Mouse (Mus musculus) G1E (cell line): ENCODE measurements around the gene Noxo1. TPM values are rescaled to one million over a fixed set of nuclear protein-coding genes. Genes with fewer than 3 reads are reported as not detected.

ENCODE experiments used
- ATAC-seq: 2 replicates; pipeline ENCODE4 v1.8.0; 2016; ENCODE audit warnings: mild to moderate bottlenecking; ENCODE audit not compliant: insufficient number of reproducible peaks, poor library complexity, low FRiP score, severe bottlenecking; ENCODE audit errors: extremely low read depth
- DNase-seq: peaks from one replicate; pipeline ENCODE4 v3.0.0; 2012; ENCODE audit warnings: low spot score
- H3K27me3 ChIP-seq: 2 replicates; pipeline ENCODE4 v1.6.1; 2012; ENCODE audit warnings: mild to moderate bottlenecking, low read length, inconsistent platforms; ENCODE audit not compliant: insufficient read depth
- H3K36me3 ChIP-seq: replicated peaks from 2 replicates; pipeline ENCODE3; 2012; ENCODE audit warnings: mild to moderate bottlenecking, inconsistent platforms
- H3K4me1 ChIP-seq: 2 replicates; pipeline ENCODE4 v1.6.1; 2012; ENCODE audit warnings: low read depth, low read length, inconsistent platforms, mixed read lengths; ENCODE audit not compliant: insufficient read depth
- H3K4me3 ChIP-seq: 2 replicates; pipeline ENCODE4 v1.5.1; 2012; ENCODE audit warnings: low read depth, mild to moderate bottlenecking, inconsistent platforms, low read length, moderate library complexity, mixed read lengths
- H3K9me3 ChIP-seq: replicated peaks from 2 replicates; pipeline ENCODE4 v1.6.1; 2012; ENCODE audit warnings: inconsistent platforms
- CTCF ChIP-seq: IDR thresholded peaks from 2 replicates; pipeline ENCODE4 v1.5.1; 2012; ENCODE audit warnings: low read depth, low read length, inconsistent platforms, mixed read lengths
- GATA1 ChIP-seq: IDR thresholded peaks from 2 replicates; pipeline ENCODE4 v1.6.1; 2012; ENCODE audit warnings: borderline replicate concordance, low read length, inconsistent platforms, mixed read lengths
- GATA2 ChIP-seq: IDR thresholded peaks from 2 replicates; pipeline ENCODE4 v1.6.1; 2012; ENCODE audit warnings: low read depth, low read length, inconsistent platforms, borderline replicate concordance
- POLR2AphosphoS5 ChIP-seq: IDR thresholded peaks from 2 replicates; pipeline ENCODE4 v1.6.1; 2012; ENCODE audit warnings: low read depth, low read length, inconsistent platforms; ENCODE audit not compliant: insufficient replicate concordance
- TAL1 ChIP-seq: conservative IDR thresholded peaks from 2 replicates; pipeline ENCODE4 v1.6.1; 2012; ENCODE audit warnings: low read depth, low read length, inconsistent platforms, mixed read lengths
- polyA plus RNA-seq: library from polyadenylated mRNA; stranded (reverse); fragments of >175 nt; gene quantifications from 2 replicates; pipeline ENCODE4 v1.2.3, GENCODE M21; 2012
- total RNA-seq, 2 experiments: library from RNA; stranded (forward) in 1 of 2; stranded (reverse) in 1 of 2; fragments of 200-1000 nt in 1 of 2; fragments of >200 nt in 1 of 2; fragmentation: Nextera tagmentation in 1 of 2; gene quantifications; 2 replicates each; pipeline ENCODE4 v1.2.3; 2014 to 2017

Gene Noxo1
- total and polyA plus RNA-seq, 3 experiments: 0.87 to 1.0 TPM; not detected in 1

- H3K4me1 ChIP-seq: peaks cover 7% of the 10 kb centered on the region
- no peak overlapping the region for H3K4me3 ChIP-seq
- no peak for ATAC-seq
- no peak for DNase-seq
- H3K9me3 ChIP-seq: no peaks in the 10 kb centered on the region
- peaks cover 25% of the 10 kb centered on the region for H3K27me3 ChIP-seq
- H3K36me3 ChIP-seq: peaks cover 41% of the 10 kb centered on the region
- no peak for TF ChIP-seq TAL1
- TF ChIP-seq GATA2: no peak
- TF ChIP-seq CTCF: no peak
- no peak for TF ChIP-seq GATA1
- TF ChIP-seq POLR2AphosphoS5: no peak
Measured at GRCm38 (mm10) chr17:24743896-24744295, 47.9 kb downstream of the Noxo1 start.

GRCm38 (mm10) chr17:24744381-24744780 is 48.3 kb downstream of the Noxo1 start:
- DNase-seq (no peak), ATAC-seq (no peak)
- Histone ChIP-seq H3K9me3 (no peaks in the 10 kb centered on the region), H3K4me1 (peaks cover 4% of the 10 kb centered on the region), H3K27me3 (peaks cover 25% of the 10 kb centered on the region), H3K4me3 (no peak overlapping the region), H3K36me3 (peaks cover 37% of the 10 kb centered on the region)
- TF ChIP-seq GATA2 (no peak), GATA1 (no peak), POLR2AphosphoS5 (no peak), CTCF (no peak), TAL1 (no peak)

GRCm38 (mm10) chr17:24745526-24746497 is 49.8 kb downstream of the Noxo1 start:
- TF ChIP-seq CTCF: peak; percentile 80
- TF ChIP-seq GATA1: no peak
- peaks cover 24% of the 10 kb centered on the region for H3K36me3 ChIP-seq

GRCm38 (mm10) chr17:24746986-24747385 is 51.0 kb downstream of the Noxo1 start:
- ATAC-seq (no peak), DNase-seq (no peak)
- no peak for TF ChIP-seq GATA1
- peaks cover 12% of the 10 kb centered on the region for H3K36me3 ChIP-seq
- H3K4me3 ChIP-seq: no peak overlapping the region
- no peaks in the 10 kb centered on the region for H3K9me3 ChIP-seq
- H3K4me1 ChIP-seq: peaks cover 3% of the 10 kb centered on the region
- H3K27me3 ChIP-seq: peaks cover 45% of the 10 kb centered on the region

More at GRCm38 (mm10) chr17:24745526-24746497, 49.8 kb downstream of the Noxo1 start:
- no peaks in the 10 kb centered on the region for H3K9me3 ChIP-seq
- DNase-seq (peak; percentile 72), ATAC-seq (no peak)
- peaks cover 34% of the 10 kb centered on the region for H3K27me3 ChIP-seq
- H3K4me3 ChIP-seq: no peak overlapping the region
- H3K4me1 ChIP-seq: peaks cover 3% of the 10 kb centered on the region

Other genes starting within 250 kb of the Noxo1 start
Only the 20 nearest of the 32 such genes appear.
- 62.8 and 70.6 TPM in 2 replicates for gene Traf7, start 168.3 kb upstream of the Noxo1 start, total RNA-seq (2014; fragmentation: Nextera tagmentation)
- gene Traf7, start 168.3 kb upstream of the Noxo1 start, total RNA-seq (2017): 81.7 and 103 TPM in 2 replicates
- 153 and 198 TPM in 2 replicates for gene Traf7, start 168.3 kb upstream of the Noxo1 start, polyA plus RNA-seq
- 0.83 TPM in 1 of 2 replicates, not detected in the other for gene Rab26, start 162.0 kb upstream of the Noxo1 start, total RNA-seq (2014; fragmentation: Nextera tagmentation)
- 0.35 and 0.49 TPM in 2 replicates for gene Rab26, start 162.0 kb upstream of the Noxo1 start, total RNA-seq (2017)
- 0.24 and 0.26 TPM in 2 replicates for gene Rab26, start 162.0 kb upstream of the Noxo1 start, polyA plus RNA-seq
- gene Pkd1, start 146.4 kb upstream of the Noxo1 start, total RNA-seq (2014; fragmentation: Nextera tagmentation): 14.4 and 28.0 TPM in 2 replicates
- 5.0 and 10.3 TPM in 2 replicates for gene Pkd1, start 146.4 kb upstream of the Noxo1 start, total RNA-seq (2017)
- 4.1 and 5.8 TPM in 2 replicates for gene Pkd1, start 146.4 kb upstream of the Noxo1 start, polyA plus RNA-seq
- 114 and 146 TPM in 2 replicates for gene Tsc2, start 63.6 kb upstream of the Noxo1 start, total RNA-seq (2014; fragmentation: Nextera tagmentation)
- 38.0 and 39.7 TPM in 2 replicates for gene Tsc2, start 63.6 kb upstream of the Noxo1 start, total RNA-seq (2017)
- gene Tsc2, start 63.6 kb upstream of the Noxo1 start, polyA plus RNA-seq: 66.5 and 77.5 TPM in 2 replicates
- gene Nthl1, start 63.6 kb upstream of the Noxo1 start, total RNA-seq (2014; fragmentation: Nextera tagmentation): 3.8 and 9.1 TPM in 2 replicates
- gene Nthl1, start 63.6 kb upstream of the Noxo1 start, total RNA-seq (2017): 9.8 and 16.9 TPM in 2 replicates
- 17.8 and 21.5 TPM in 2 replicates for gene Nthl1, start 63.6 kb upstream of the Noxo1 start, polyA plus RNA-seq
- gene Slc9a3r2, start 45.9 kb upstream of the Noxo1 start, total RNA-seq (2014; fragmentation: Nextera tagmentation): not detected in 2 replicates
- 0.16 TPM in 1 of 2 replicates, not detected in the other for gene Slc9a3r2, start 45.9 kb upstream of the Noxo1 start, total RNA-seq (2017)
- 0.03 and 0.07 TPM in 2 replicates for gene Slc9a3r2, start 45.9 kb upstream of the Noxo1 start, polyA plus RNA-seq
- not detected in 2 replicates for gene Npw, start 37.8 kb upstream of the Noxo1 start, total RNA-seq (2014; fragmentation: Nextera tagmentation)
- gene Npw, start 37.8 kb upstream of the Noxo1 start, total RNA-seq (2017): not detected in 2 replicates
- not detected in 2 replicates for gene Npw, start 37.8 kb upstream of the Noxo1 start, polyA plus RNA-seq
- 55.9 and 59.1 TPM in 2 replicates for gene Zfp598, start 26.5 kb upstream of the Noxo1 start, total RNA-seq (2014; fragmentation: Nextera tagmentation)
- 11.2 and 12.0 TPM in 2 replicates for gene Zfp598, start 26.5 kb upstream of the Noxo1 start, total RNA-seq (2017)
- gene Zfp598, start 26.5 kb upstream of the Noxo1 start, polyA plus RNA-seq: 86.4 and 99.2 TPM in 2 replicates
- gene Syngr3, start 6.3 kb upstream of the Noxo1 start, total RNA-seq (2014; fragmentation: Nextera tagmentation): not detected in 2 replicates
- 0.17 TPM in 1 of 2 replicates, not detected in the other for gene Syngr3, start 6.3 kb upstream of the Noxo1 start, total RNA-seq (2017)
- 0.08 and 0.12 TPM in 2 replicates for gene Syngr3, start 6.3 kb upstream of the Noxo1 start, polyA plus RNA-seq
- gene Gfer, start 78 bp upstream of the Noxo1 start, total RNA-seq (2014; fragmentation: Nextera tagmentation): 10.5 and 15.7 TPM in 2 replicates
- gene Gfer, start 78 bp upstream of the Noxo1 start, total RNA-seq (2017): 34.1 and 46.4 TPM in 2 replicates
- 149 and 184 TPM in 2 replicates for gene Gfer, start 78 bp upstream of the Noxo1 start, polyA plus RNA-seq
- 9.2 and 17.8 TPM in 2 replicates for gene Tbl3, start 11.4 kb downstream of the Noxo1 start, total RNA-seq (2014; fragmentation: Nextera tagmentation)
- 27.7 and 34.0 TPM in 2 replicates for gene Tbl3, start 11.4 kb downstream of the Noxo1 start, total RNA-seq (2017)
- 15.6 and 25.2 TPM in 2 replicates for gene Tbl3, start 11.4 kb downstream of the Noxo1 start, polyA plus RNA-seq
- not detected in 2 replicates for gene Rnf151, start 21.8 kb downstream of the Noxo1 start, total RNA-seq (2014; fragmentation: Nextera tagmentation)
- 0.23 TPM in 1 of 2 replicates, not detected in the other for gene Rnf151, start 21.8 kb downstream of the Noxo1 start, total RNA-seq (2017)
- gene Rnf151, start 21.8 kb downstream of the Noxo1 start, polyA plus RNA-seq: 0.13 and 0.17 TPM in 2 replicates
- 3,970 and 4,105 TPM in 2 replicates for gene Rps2, start 21.9 kb downstream of the Noxo1 start, total RNA-seq (2014; fragmentation: Nextera tagmentation)
- gene Rps2, start 21.9 kb downstream of the Noxo1 start, total RNA-seq (2017): 950 and 975 TPM in 2 replicates
- 2,688 and 3,723 TPM in 2 replicates for gene Rps2, start 21.9 kb downstream of the Noxo1 start, polyA plus RNA-seq
- gene Ndufb10, start 28.2 kb downstream of the Noxo1 start, total RNA-seq (2014; fragmentation: Nextera tagmentation): 54.6 and 63.5 TPM in 2 replicates
- gene Ndufb10, start 28.2 kb downstream of the Noxo1 start, total RNA-seq (2017): 185 and 206 TPM in 2 replicates
- 372 and 429 TPM in 2 replicates for gene Ndufb10, start 28.2 kb downstream of the Noxo1 start, polyA plus RNA-seq
- gene Rpl3l, start 31.6 kb downstream of the Noxo1 start, total RNA-seq (2014; fragmentation: Nextera tagmentation): not detected in 2 replicates
- 0.17 TPM in 1 of 2 replicates, not detected in the other for gene Rpl3l, start 31.6 kb downstream of the Noxo1 start, total RNA-seq (2017)
- gene Rpl3l, start 31.6 kb downstream of the Noxo1 start, polyA plus RNA-seq: 0.07 TPM in 1 of 2 replicates, not detected in the other
- gene Msrb1, start 40.4 kb downstream of the Noxo1 start, total RNA-seq (2014; fragmentation: Nextera tagmentation): 62.0 and 76.8 TPM in 2 replicates
- gene Msrb1, start 40.4 kb downstream of the Noxo1 start, total RNA-seq (2017): 34.6 and 39.2 TPM in 2 replicates
- 10.1 and 14.6 TPM in 2 replicates for gene Msrb1, start 40.4 kb downstream of the Noxo1 start, polyA plus RNA-seq
- gene Hs3st6, start 56.8 kb downstream of the Noxo1 start, total RNA-seq (2014; fragmentation: Nextera tagmentation): not detected in 2 replicates
- not detected in 2 replicates for gene Hs3st6, start 56.8 kb downstream of the Noxo1 start, total RNA-seq (2017)
- not detected in 2 replicates for gene Hs3st6, start 56.8 kb downstream of the Noxo1 start, polyA plus RNA-seq
- 7.6 and 8.4 TPM in 2 replicates for gene Meiob, start 108.1 kb downstream of the Noxo1 start, total RNA-seq (2014; fragmentation: Nextera tagmentation)
- 1.9 and 2.1 TPM in 2 replicates for gene Meiob, start 108.1 kb downstream of the Noxo1 start, total RNA-seq (2017)
- gene Meiob, start 108.1 kb downstream of the Noxo1 start, polyA plus RNA-seq: 0.07 and 0.13 TPM in 2 replicates
- gene Hagh, start 143.9 kb downstream of the Noxo1 start, total RNA-seq (2014; fragmentation: Nextera tagmentation): 16.8 and 22.3 TPM in 2 replicates
- 30.4 and 34.7 TPM in 2 replicates for gene Hagh, start 143.9 kb downstream of the Noxo1 start, total RNA-seq (2017)
- 22.1 and 22.3 TPM in 2 replicates for gene Hagh, start 143.9 kb downstream of the Noxo1 start, polyA plus RNA-seq
- 7.9 and 10.8 TPM in 2 replicates for gene Fahd1, start 154.1 kb downstream of the Noxo1 start, total RNA-seq (2014; fragmentation: Nextera tagmentation)
- 16.1 TPM in 2 replicates for gene Fahd1, start 154.1 kb downstream of the Noxo1 start, total RNA-seq (2017)
- 3.9 and 4.5 TPM in 2 replicates for gene Fahd1, start 154.1 kb downstream of the Noxo1 start, polyA plus RNA-seq